Mouse (Mus musculus): ENCODE results near the gene Opn4. TPM values are rescaled to one million over a fixed set of nuclear protein-coding genes. Genes with fewer than 3 reads are reported as not detected.

The Opn4 gene
- polyA plus RNA-seq, 1 experiment from 2014 or later: not detected

- Histone ChIP-seq H3K4me1 (ENCODE audit: control insufficient read depth, insufficient read depth, low read length) (0 out of 2 replicates have a peak, but pooled peaks cover 3% of the 10 kb centered on the region), H3K27ac (replicated peaks; ENCODE audit: low read depth, low read length) (no peak overlapping the region), H3K4me2 (ENCODE audit: low read length) (no peak overlapping the region), H3K9me3 (ENCODE audit: control insufficient read depth, low read length) (no peaks in the 10 kb centered on the region), H3K4me3 (replicated peaks; ENCODE audit: low read depth, low read length) (no peak overlapping the region), H3K9ac (replicated peaks; ENCODE audit: low read length) (no peak overlapping the region), H3K27me3 (ENCODE audit: control insufficient read depth, insufficient read depth, low read length) (no peaks in the 10 kb centered on the region), H3K36me3 (ENCODE audit: control insufficient read depth, insufficient read depth, low read length) (no peaks in the 10 kb centered on the region)
- 83% methylated on average over 4 of the region's 4 CpGs for WGBS
- DNase-seq (no peak), ATAC-seq (ENCODE audit: low FRiP score, low TSS enrichment) (no peak)
Measured at GRCm38 (mm10) chr14:34570903-34571302, 29.0 kb downstream of the Opn4 start.

GRCm38 (mm10) chr14:34570294-34570693 lies 29.6 kb downstream of the Opn4 start:
- Histone ChIP-seq H3K27ac (replicated peaks; ENCODE audit: low read depth, low read length) (no peak overlapping the region), H3K4me3 (replicated peaks; ENCODE audit: low read depth, low read length) (peak overlapping the region; percentile 29), H3K9ac (replicated peaks; ENCODE audit: low read length) (peak overlapping the region; percentile 30; the same call in 1 of the 2 replicates), H3K4me1 (ENCODE audit: control insufficient read depth, insufficient read depth, low read length) (0 out of 2 replicates have a peak, but pooled peaks cover 3% of the 10 kb centered on the region), H3K9me3 (ENCODE audit: control insufficient read depth, low read length) (no peaks in the 10 kb centered on the region), H3K4me2 (ENCODE audit: low read length) (peak overlapping the region; percentile 66), H3K36me3 (ENCODE audit: control insufficient read depth, insufficient read depth, low read length) (no peaks in the 10 kb centered on the region), H3K27me3 (ENCODE audit: control insufficient read depth, insufficient read depth, low read length) (no peaks in the 10 kb centered on the region)
- peak; percentile 93 for DNase-seq
- peak; percentile 78; the same call in 1 of the 2 replicates for ATAC-seq (ENCODE audit: low FRiP score, low TSS enrichment)
- 1% methylated on average over 6 of the region's 6 CpGs for WGBS

DNA sequence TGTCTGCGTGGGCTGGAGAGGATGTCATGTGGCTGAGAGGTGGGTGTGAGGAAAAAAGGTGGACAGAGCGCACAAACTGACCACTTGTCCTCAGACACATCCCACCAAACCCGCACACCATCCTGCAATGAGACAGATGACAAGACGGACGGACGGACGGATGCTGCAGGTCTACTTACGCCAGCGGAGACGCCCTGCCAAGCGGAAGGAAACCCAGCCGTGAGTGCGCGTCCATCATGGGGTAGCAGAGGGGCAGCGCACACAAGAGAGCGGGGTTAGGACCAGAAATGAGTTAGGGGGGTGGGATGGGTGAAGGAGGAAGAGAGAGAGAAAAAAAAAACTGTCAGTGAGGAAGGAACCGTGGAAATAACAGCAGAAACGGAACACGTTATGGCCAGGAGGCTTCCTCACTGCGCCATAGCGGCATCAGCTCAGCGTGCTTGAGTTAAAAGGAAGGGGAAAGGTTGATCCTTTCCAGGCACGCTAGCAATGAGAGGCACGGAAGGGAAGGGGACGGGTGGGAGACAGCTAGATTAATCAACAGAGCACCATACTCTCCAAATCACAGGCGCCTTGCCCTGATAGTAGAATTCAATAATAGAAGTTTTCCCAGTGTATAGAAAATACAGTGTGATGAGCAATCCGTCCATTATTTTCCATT lies 30.3 kb downstream of the Opn4 start:
- peak; percentile 37 for DNase-seq
- 38% methylated on average over 27 of the region's 27 CpGs for WGBS
- Histone ChIP-seq H3K9me3 (ENCODE audit: control insufficient read depth, low read length) (no peaks in the 10 kb centered on the region), H3K27me3 (ENCODE audit: control insufficient read depth, insufficient read depth, low read length) (no peaks in the 10 kb centered on the region), H3K36me3 (ENCODE audit: control insufficient read depth, insufficient read depth, low read length) (no peaks in the 10 kb centered on the region), H3K4me2 (ENCODE audit: low read length) (peak overlapping the region; percentile 66), H3K27ac (replicated peaks; ENCODE audit: low read depth, low read length) (no peak overlapping the region), H3K9ac (replicated peaks; ENCODE audit: low read length) (peak overlapping the region; percentile 30; the same call in 1 of the 2 replicates), H3K4me1 (ENCODE audit: control insufficient read depth, insufficient read depth, low read length) (0 out of 2 replicates have a peak, but pooled peaks cover 3% of the 10 kb centered on the region), H3K4me3 (replicated peaks; ENCODE audit: low read depth, low read length) (peak overlapping the region; percentile 29)
- no peak for ATAC-seq (ENCODE audit: low FRiP score, low TSS enrichment)

GRCm38 (mm10) chr14:34568626-34569025 lies 31.3 kb downstream of the Opn4 start:
- ATAC-seq (ENCODE audit: low FRiP score, low TSS enrichment) (no peak), DNase-seq (no peak)
- 0 out of 2 replicates have a peak, but pooled peaks cover 3% of the 10 kb centered on the region for H3K4me1 ChIP-seq (ENCODE audit: control insufficient read depth, insufficient read depth, low read length)
- no peaks in the 10 kb centered on the region for H3K9me3 ChIP-seq (ENCODE audit: control insufficient read depth, low read length)
- no peak overlapping the region for H3K9ac ChIP-seq (replicated peaks; ENCODE audit: low read length)
- H3K36me3 ChIP-seq (ENCODE audit: control insufficient read depth, insufficient read depth, low read length): no peaks in the 10 kb centered on the region
- H3K27me3 ChIP-seq (ENCODE audit: control insufficient read depth, insufficient read depth, low read length): no peaks in the 10 kb centered on the region
- H3K4me2 ChIP-seq (ENCODE audit: low read length): no peak overlapping the region
- no peak overlapping the region for H3K27ac ChIP-seq (replicated peaks; ENCODE audit: low read depth, low read length)
- WGBS: 87% methylated on average over 4 of the region's 4 CpGs
- H3K4me3 ChIP-seq (replicated peaks; ENCODE audit: low read depth, low read length): no peak overlapping the region

DNA sequence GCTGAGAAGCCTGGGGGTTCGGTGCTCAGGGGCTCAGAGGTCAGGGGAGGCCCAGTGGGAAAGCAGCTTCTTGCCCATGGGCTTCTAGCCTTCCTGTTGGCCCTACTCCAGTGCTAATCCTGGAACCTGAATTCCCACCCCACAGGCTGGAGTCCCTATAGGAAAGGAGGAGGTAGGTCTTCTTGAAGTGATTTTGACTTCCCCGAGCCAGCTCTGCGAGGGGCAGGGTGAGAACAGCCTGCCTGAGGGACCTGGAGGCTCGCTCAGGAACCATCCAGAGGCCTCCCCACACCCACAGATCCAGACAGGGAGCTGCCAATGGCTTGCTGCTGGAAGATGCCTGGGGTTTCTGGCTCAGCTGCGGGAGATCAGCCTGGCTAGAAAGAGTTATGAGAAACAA lies 32.2 kb downstream of the Opn4 start:
- no peak overlapping the region for H3K27ac ChIP-seq (replicated peaks; ENCODE audit: low read depth, low read length)
- WGBS: 66% methylated on average over 5 of the region's 5 CpGs

GRCm38 (mm10) chr14:34566530-34566929 lies 33.4 kb downstream of the Opn4 start:
- 94% methylated on average over 7 of the region's 7 CpGs for WGBS
- no peak overlapping the region for H3K27ac ChIP-seq (replicated peaks; ENCODE audit: low read depth, low read length)
- no peak for DNase-seq
- no peak for ATAC-seq (ENCODE audit: low FRiP score, low TSS enrichment)
- no peaks in the 10 kb centered on the region for H3K36me3 ChIP-seq (ENCODE audit: control insufficient read depth, insufficient read depth, low read length)
- no peaks in the 10 kb centered on the region for H3K9me3 ChIP-seq (ENCODE audit: control insufficient read depth, low read length)
- H3K9ac ChIP-seq (replicated peaks; ENCODE audit: low read length): no peak overlapping the region
- no peak overlapping the region for H3K4me2 ChIP-seq (ENCODE audit: low read length)
- H3K4me3 ChIP-seq (replicated peaks; ENCODE audit: low read depth, low read length): no peak overlapping the region
- H3K27me3 ChIP-seq (ENCODE audit: control insufficient read depth, insufficient read depth, low read length): no peaks in the 10 kb centered on the region
- H3K4me1 ChIP-seq (ENCODE audit: control insufficient read depth, insufficient read depth, low read length): 0 out of 2 replicates have a peak, but pooled peaks cover 3% of the 10 kb centered on the region

More for the DNA sequence above, 32.2 kb downstream of the Opn4 start:
- Histone ChIP-seq H3K9me3 (ENCODE audit: control insufficient read depth, low read length) (no peaks in the 10 kb centered on the region), H3K27me3 (ENCODE audit: control insufficient read depth, insufficient read depth, low read length) (no peaks in the 10 kb centered on the region), H3K9ac (replicated peaks; ENCODE audit: low read length) (no peak overlapping the region), H3K36me3 (ENCODE audit: control insufficient read depth, insufficient read depth, low read length) (no peaks in the 10 kb centered on the region), H3K4me2 (ENCODE audit: low read length) (no peak overlapping the region), H3K4me3 (replicated peaks; ENCODE audit: low read depth, low read length) (no peak overlapping the region), H3K4me1 (ENCODE audit: control insufficient read depth, insufficient read depth, low read length) (0 out of 2 replicates have a peak, but pooled peaks cover 3% of the 10 kb centered on the region)
- no peak for ATAC-seq (ENCODE audit: low FRiP score, low TSS enrichment)
- no peak for DNase-seq

- DNase-seq: no peak
- Histone ChIP-seq H3K36me3 (ENCODE audit: control insufficient read depth, insufficient read depth, low read length) (no peaks in the 10 kb centered on the region), H3K27me3 (ENCODE audit: control insufficient read depth, insufficient read depth, low read length) (no peaks in the 10 kb centered on the region), H3K9ac (replicated peaks; ENCODE audit: low read length) (no peak overlapping the region), H3K4me1 (ENCODE audit: control insufficient read depth, insufficient read depth, low read length) (0 out of 2 replicates have a peak, but pooled peaks cover 3% of the 10 kb centered on the region), H3K4me3 (replicated peaks; ENCODE audit: low read depth, low read length) (no peak overlapping the region), H3K27ac (replicated peaks; ENCODE audit: low read depth, low read length) (no peak overlapping the region), H3K4me2 (ENCODE audit: low read length) (no peak overlapping the region), H3K9me3 (ENCODE audit: control insufficient read depth, low read length) (no peaks in the 10 kb centered on the region)
- 78% methylated on average over 17 of the region's 17 CpGs for WGBS
- no peak for ATAC-seq (ENCODE audit: low FRiP score, low TSS enrichment)
Measured at GRCm38 (mm10) chr14:34565711-34566110, 34.2 kb downstream of the Opn4 start.

- no peaks in the 10 kb centered on the region for H3K9me3 ChIP-seq (ENCODE audit: control insufficient read depth, low read length)
- no peak overlapping the region for H3K4me3 ChIP-seq (replicated peaks; ENCODE audit: low read depth, low read length)
- no peaks in the 10 kb centered on the region for H3K27me3 ChIP-seq (ENCODE audit: control insufficient read depth, insufficient read depth, low read length)
- no peak overlapping the region for H3K4me2 ChIP-seq (ENCODE audit: low read length)
- H3K4me1 ChIP-seq (ENCODE audit: control insufficient read depth, insufficient read depth, low read length): 0 out of 2 replicates have a peak, but pooled peaks cover 3% of the 10 kb centered on the region
- 62% methylated on average over 5 of the region's 5 CpGs for WGBS
- DNase-seq (no peak), ATAC-seq (ENCODE audit: low FRiP score, low TSS enrichment) (no peak)
- no peak overlapping the region for H3K9ac ChIP-seq (replicated peaks; ENCODE audit: low read length)
- no peaks in the 10 kb centered on the region for H3K36me3 ChIP-seq (ENCODE audit: control insufficient read depth, insufficient read depth, low read length)
- H3K27ac ChIP-seq (replicated peaks; ENCODE audit: low read depth, low read length): no peak overlapping the region
Measured at GRCm38 (mm10) chr14:34564646-34565045, 35.3 kb downstream of the Opn4 start.

DNA sequence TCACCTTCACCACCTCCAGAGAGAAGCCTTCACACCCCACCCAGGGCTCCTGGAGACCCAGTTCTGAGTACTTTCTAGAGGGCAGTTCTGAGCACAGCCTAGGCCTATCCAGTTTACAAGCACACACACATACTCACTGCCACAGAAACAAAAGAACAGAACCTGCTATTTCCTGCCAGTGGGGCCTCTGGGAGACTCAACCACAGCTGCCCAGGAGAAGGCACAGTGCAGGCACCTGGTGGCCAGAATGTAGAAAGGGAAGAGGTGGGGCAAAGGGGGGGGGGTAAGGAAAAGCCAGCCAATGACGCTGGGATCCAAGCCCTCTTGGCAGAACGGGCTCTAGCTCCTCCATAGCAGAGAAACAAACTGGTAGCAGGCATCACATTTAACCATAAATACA lies 37.5 kb downstream of the Opn4 start:
- H3K36me3 ChIP-seq (ENCODE audit: control insufficient read depth, insufficient read depth, low read length): no peaks in the 10 kb centered on the region
- H3K9ac ChIP-seq (replicated peaks; ENCODE audit: low read length): no peak overlapping the region
- no peaks in the 10 kb centered on the region for H3K4me1 ChIP-seq (ENCODE audit: control insufficient read depth, insufficient read depth, low read length)
- no peak overlapping the region for H3K4me3 ChIP-seq (replicated peaks; ENCODE audit: low read depth, low read length)
- H3K9me3 ChIP-seq (ENCODE audit: control insufficient read depth, low read length): no peaks in the 10 kb centered on the region
- no peak overlapping the region for H3K4me2 ChIP-seq (ENCODE audit: low read length)
- 30% methylated on average over 2 of the region's 2 CpGs for WGBS
- H3K27ac ChIP-seq (replicated peaks; ENCODE audit: low read depth, low read length): no peak overlapping the region
- ATAC-seq (ENCODE audit: low FRiP score, low TSS enrichment) (no peak), DNase-seq (no peak)
- H3K27me3 ChIP-seq (ENCODE audit: control insufficient read depth, insufficient read depth, low read length): no peaks in the 10 kb centered on the region
